Mouse (Mus musculus) heart, adult 8-10 months (tissue): ENCODE data around the gene Kcnq5. TPM values are rescaled to one million over a fixed set of nuclear protein-coding genes. Genes with fewer than 3 reads are reported as not detected.
"Not testable (repeated sequence)": the region's sequence is repeated elsewhere in the genome, so short reads cannot be mapped to it uniquely, and the experiment has no call there.

Experiments
- DNase-seq: peaks from one replicate; pipeline ENCODE4 v3.0.0; 2022; ENCODE audit warnings: low spot score
- total RNA-seq, 4 experiments: library from RNA; stranded (reverse); gene quantifications; 2 replicates each; pipeline ENCODE4 v1.2.4; 2022

Kcnq5 gene
- total RNA-seq, 4 experiments from 2014 or later = 0.78 to 3.6 (median 1.9) TPM

- peak; percentile 8 for DNase-seq
Measured at GRCm38 (mm10) chr1:21635406-21635805, 326.3 kb downstream of the Kcnq5 start.

- no peak for DNase-seq
Measured at GRCm38 (mm10) chr1:21634013-21634412, 327.7 kb downstream of the Kcnq5 start.

- no peak for DNase-seq
Measured at GRCm38 (mm10) chr1:21622455-21622854, 339.3 kb downstream of the Kcnq5 start.

DNA sequence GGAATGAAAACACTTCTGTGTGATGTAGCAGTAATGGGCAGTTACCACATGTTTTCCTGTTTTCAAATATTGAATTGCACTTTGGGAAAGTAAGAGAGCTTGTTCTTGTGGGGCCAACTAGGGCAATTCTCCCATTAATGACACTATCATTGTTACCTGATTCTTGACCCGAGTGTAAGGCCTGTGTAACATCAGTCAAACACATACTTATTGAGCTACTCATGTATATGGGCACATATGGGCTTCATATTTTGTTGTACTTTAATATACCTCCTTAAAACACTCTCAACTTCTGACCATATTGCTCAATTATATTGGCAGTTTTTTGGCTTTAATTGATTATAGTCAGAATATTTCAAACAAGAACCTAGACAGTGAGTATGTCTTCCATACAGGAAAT is 339.7 kb downstream of the Kcnq5 start:
- DNase-seq = no peak

DNA sequence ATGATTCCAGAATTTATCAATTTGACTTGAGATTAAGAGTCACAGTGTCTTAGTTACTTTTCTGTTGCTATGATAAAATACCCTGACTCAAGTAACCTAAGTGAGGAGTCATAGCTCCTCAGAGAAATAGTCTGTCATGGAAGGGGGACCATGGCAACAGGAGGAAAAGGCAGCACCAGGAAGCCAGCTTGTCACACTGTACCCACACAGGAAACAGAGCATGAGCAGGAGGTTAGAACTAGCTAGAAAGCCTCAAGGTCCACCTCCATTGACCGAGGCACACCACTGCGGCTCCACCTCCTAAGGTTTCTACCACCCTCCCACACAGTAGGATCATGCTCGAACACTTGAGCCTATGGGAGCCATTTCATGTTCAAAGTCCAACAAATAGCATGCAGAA is 343.0 kb downstream of the Kcnq5 start:
- no peak for DNase-seq

DNA sequence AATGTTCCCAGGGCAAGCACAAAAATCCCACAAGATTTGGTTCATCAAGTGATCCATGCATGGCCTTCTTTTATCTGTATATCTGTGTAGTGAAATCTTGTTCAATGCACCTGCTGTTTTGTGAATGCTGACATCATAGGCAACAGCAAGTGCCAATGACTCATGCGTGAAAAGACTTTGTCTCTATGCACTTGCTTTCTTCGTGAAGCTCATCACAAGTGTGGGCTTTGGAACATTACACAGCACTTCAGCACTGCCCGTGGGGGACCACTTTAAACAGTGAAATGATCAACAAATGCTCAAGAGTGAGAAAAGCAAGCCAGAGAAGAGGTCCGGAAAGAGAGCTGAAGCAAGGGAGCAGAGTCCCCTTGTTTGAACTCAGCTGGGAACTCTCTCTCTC is 345.1 kb downstream of the Kcnq5 start:
- no peak for DNase-seq

GRCm38 (mm10) chr1:21613933-21614332 is 347.8 kb downstream of the Kcnq5 start:
- peak; percentile 15 for DNase-seq

DNA sequence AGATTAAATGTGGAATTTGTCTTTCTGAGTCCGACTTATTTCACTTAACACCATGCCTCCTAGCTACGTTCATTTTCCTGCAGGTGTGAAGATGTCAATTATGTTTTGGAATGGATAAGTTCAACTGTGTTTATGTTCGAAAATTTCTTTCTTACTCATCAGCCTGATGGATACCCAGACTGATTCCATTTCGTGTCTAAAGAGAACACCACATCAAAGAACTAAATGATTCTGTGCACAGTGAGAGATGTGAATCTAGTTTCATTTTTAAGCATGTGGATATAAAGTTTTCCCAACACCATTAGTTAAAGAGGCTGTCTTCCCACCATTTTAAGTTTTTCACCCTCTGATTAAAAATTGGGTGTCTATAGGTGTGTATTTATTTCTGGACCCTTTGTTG is 357.7 kb downstream of the Kcnq5 start:
- DNase-seq = no peak

- DNase-seq = no peak
Measured at GRCm38 (mm10) chr1:21602567-21602966, 359.2 kb downstream of the Kcnq5 start.

DNA sequence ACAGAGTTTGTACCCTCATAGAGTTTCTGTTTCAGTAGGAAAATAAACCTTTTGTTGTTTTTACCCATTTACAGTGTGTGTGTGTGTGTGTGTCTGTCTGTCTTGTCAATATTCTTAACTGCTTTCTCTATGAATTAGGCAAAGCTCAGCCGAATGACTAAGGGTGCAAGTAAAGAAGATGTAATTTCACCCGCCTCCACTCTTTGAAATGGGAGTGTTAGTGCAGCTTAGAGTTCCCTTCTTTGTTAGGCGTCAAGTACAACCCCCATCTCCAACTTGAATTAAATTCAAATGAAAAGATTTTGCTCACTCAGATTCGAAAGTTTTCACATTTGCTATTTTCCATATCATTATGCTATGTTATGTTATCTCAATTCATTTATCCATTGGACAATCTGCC is 361.1 kb downstream of the Kcnq5 start:
- no peak for DNase-seq

DNA sequence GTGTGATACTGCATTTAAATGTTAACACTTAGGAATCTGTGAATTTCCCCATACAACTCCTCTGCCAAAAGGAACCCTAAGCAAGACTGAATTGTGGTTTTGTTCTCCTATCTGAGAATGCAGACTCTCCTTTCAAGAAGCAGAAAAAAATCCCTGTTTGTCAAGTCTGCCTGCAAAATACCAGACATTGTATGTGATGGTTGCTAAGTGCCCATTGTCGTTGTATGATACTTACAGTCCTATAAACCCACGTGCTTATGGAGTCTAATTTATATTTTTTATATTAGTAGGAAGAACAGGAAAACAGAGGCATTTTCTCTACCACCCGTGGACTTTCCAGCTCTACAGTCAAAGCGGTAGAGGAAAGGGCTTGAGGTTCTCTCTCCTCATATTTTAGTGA is 367.9 kb downstream of the Kcnq5 start:
- no peak for DNase-seq

GRCm38 (mm10) chr1:21567397-21567796 is 394.3 kb downstream of the Kcnq5 start:
- DNase-seq = not testable (repeated sequence)

DNA sequence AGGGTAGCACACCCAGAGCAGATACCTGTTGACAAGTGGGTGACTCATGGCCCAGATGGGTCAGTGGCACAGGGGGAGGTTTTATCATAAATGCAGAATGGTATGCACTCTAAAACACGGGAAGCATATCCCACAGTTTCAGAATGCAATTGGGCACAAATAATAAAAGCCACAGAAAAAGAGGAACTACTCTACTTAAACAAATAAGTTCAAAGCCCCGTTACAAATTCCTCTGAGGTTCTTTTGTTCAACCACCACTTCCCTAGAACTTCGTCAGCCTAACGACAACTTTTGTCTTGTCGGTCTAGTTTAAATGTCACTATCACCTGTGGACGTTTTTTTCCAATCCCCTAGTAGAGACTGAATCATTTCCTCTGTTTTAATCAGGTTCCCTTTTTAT is 407.1 kb downstream of the Kcnq5 start:
- DNase-seq = no peak

GRCm38 (mm10) chr1:21552715-21553114 is 409.0 kb downstream of the Kcnq5 start:
- DNase-seq = no peak

GRCm38 (mm10) chr1:21543909-21544308 is 417.8 kb downstream of the Kcnq5 start:
- DNase-seq = no peak

DNA sequence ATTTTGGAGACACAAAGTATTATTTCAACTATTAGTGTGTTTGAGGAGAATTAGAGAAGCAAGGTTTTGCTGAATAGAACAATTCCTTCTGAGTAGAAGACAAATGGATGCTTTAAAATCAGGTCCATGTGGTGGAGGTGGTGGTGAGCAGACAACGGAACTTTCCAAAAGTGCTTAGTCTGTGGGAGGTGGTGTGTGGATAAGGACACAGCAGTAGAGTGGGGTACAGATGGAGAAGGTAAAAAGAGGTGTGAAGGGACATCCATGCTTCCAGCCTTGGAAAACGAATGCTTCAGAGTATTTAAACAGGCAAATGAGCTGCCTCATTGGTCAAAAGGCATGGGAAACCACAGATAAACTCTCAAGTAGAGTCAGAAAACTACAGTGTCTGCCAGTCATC is 422.3 kb downstream of the Kcnq5 start:
- DNase-seq = no peak

DNA sequence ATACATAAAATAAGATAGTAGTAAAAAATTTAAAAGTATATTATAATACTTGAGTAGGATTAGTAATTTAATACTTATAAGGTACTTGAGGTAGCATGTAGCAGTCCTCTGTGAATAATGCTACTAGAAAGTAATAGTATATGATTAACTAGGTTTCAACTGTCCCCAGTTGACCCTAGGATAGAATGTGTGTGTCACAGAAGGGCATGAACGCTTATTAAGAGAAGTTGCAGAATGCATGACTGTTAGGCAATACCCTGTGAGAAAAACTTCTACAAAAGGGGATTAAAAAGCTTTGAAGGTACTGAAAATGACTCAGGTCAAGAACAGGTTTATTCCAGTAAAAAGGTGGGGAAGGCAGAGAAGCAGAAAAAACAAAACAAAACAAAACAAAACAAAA is 430.9 kb downstream of the Kcnq5 start:
- no peak for DNase-seq

DNA sequence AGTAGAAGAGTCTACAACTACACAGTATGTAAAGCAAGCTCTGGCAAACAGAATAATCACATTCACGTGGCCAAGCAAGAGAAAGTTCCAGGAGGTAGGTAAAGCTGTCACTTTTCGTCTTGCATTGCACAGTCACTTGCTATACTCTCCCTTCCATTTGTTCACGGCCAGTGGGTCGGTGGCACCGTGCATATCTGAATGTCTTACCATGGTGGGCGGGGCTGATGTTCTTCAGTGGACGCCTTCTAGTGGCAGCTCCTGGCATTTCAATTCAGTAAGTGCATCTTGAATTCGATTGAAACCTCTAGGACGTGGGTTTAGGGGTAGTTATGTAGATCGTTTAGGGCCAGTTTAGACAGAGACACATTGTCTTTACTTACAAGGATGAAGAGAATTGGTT is 439.7 kb downstream of the Kcnq5 start:
- DNase-seq = no peak

DNA sequence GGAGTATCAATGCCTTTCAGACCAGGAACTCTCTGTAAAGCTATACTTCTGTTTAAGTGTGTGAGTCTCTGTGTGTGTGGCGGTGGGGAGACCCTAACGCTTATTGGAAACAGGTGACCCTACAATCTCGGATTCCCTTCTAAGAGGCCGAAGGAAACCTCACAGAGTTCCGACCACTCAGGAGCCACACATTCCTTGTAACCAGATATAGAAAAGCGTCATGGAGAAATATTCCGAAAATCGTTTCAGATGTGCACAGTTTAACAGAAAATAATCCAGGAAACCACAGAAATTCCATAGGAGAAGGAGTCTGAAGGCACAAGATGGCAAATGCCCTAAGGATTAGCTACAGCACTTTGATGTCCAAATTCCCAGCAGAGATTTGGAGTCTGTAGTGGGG is 440.3 kb downstream of the Kcnq5 start:
- no peak for DNase-seq

DNA sequence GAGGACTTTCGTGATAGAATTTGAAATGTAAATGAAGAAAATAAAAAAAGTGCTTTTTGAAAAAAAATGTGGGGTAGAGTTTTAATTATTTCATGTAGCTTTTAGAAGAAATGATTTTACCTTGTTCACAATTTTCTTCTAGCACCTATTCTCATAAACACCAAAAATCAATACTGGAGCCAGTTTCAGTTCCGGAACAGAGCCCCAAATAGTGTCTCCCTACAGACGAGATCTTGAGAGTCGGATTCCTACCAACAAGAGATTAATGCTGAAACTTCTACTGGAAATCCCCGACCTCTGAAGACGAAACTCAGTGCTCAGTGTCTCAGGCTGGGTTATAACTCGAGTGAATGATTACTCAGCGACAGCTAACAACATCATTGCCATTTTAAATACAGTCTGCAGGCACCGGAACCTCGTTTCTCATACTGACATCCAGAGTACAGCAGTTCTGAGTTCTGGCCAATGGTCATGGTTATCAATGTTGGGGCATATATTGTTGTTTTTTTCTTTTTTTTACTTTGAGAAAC is 441.6 kb downstream of the Kcnq5 start:
- no peak for DNase-seq

GRCm38 (mm10) chr1:21506665-21507064 is 455.1 kb downstream of the Kcnq5 start:
- DNase-seq = no peak

DNA sequence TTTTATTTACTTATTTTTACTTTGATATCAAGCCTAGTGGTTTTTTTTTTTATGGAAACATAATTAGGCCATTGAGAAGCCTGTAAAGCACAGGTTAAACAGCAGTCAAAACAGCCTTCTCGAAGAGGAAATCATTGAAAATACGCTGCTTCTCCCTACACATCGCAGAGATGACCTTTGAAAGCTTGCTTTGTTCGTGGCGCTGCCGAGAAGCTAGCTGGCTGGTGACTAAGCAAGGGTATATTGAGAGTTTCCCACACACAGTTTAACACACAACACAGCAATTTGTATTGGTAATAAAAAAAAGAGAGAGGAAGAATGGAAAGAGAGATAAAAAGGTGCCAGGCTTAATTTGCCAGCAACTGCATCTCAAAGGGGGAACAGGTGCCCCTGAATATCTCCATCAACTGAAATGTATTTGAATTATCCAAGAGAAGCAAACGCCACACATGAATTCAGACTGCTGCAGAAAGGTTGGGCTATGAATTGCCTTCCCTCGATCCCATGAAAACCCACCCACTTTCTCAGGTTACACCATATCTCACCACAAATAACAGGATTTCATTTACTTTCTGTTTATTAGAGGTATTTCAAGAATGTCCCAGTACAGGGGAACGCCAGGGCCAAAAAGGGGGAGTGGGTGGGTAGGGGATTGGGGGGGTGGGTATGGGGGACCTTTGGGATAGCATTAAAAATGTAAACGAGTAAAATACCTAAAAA is 461.8 kb downstream of the Kcnq5 start:
- DNase-seq = no peak

GRCm38 (mm10) chr1:21496307-21496706 is 465.4 kb downstream of the Kcnq5 start:
- no peak for DNase-seq

DNA sequence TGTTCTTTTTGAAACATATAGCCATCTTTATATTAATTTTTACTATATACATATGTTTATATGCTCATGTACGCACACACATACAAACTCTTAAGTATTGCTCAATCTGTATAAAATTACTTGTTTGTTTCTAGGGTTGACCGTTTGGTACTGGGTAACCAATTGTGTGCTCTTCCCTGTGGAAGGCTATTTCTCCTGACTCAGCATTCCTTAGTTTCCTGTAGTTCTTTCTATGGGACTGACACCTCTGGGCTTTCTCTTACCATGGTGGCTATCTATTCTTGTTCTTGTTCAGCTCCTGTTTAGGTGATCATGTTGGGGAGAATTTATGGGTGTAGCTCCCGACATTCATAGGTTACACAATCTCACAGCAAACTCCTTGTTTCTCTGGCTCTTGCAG is 473.1 kb downstream of the Kcnq5 start:
- no peak for DNase-seq
